Mouse (Mus musculus): ENCODE data around the gene Homer2. TPM values are rescaled to one million over a fixed set of nuclear protein-coding genes. Genes with fewer than 3 reads are reported as not detected.

Gene Homer2
- polyA plus RNA-seq, 1 experiment from 2014 or later, result 24.4 TPM

Other genes starting within 250 kb of the Homer2 start
- 8.1 and 12.6 TPM in 2 replicates for gene Ap3b2, start 213.6 kb downstream of the Homer2 start, polyA plus RNA-seq (2014; fragmentation: Nextera tagmentation; extraction: Ambion mirVana)
- 0.36 TPM in 1 of 2 replicates, not detected in the other for gene BC048679, start 209.2 kb downstream of the Homer2 start, polyA plus RNA-seq (2014; fragmentation: Nextera tagmentation; extraction: Ambion mirVana)
- 0.20 and 0.35 TPM in 2 replicates for gene Fsd2, start 140.6 kb downstream of the Homer2 start, polyA plus RNA-seq (2014; fragmentation: Nextera tagmentation; extraction: Ambion mirVana)
- 5.2 and 5.6 TPM in 2 replicates for gene Whamm, start 136.3 kb downstream of the Homer2 start, polyA plus RNA-seq (2014; fragmentation: Nextera tagmentation; extraction: Ambion mirVana)
- gene Ramac, start 55.4 kb upstream of the Homer2 start, polyA plus RNA-seq (2014; fragmentation: Nextera tagmentation; extraction: Ambion mirVana), result 143 and 151 TPM in 2 replicates
- 47.3 and 58.5 TPM in 2 replicates for gene 3110040N11Rik, start 82.0 kb upstream of the Homer2 start, polyA plus RNA-seq (2014; fragmentation: Nextera tagmentation; extraction: Ambion mirVana)
- gene Btbd1, start 121.9 kb upstream of the Homer2 start, polyA plus RNA-seq (2014; fragmentation: Nextera tagmentation; extraction: Ambion mirVana), result 80.8 and 92.4 TPM in 2 replicates
- not detected in 2 replicates for gene Gm10160, start 148.3 kb upstream of the Homer2 start, polyA plus RNA-seq (2014; fragmentation: Nextera tagmentation; extraction: Ambion mirVana)
- gene Tm6sf1, start 151.5 kb upstream of the Homer2 start, polyA plus RNA-seq (2014; fragmentation: Nextera tagmentation; extraction: Ambion mirVana), result 11.2 and 13.5 TPM in 2 replicates
- 33.9 and 35.6 TPM in 2 replicates for gene Hdgfl3, start 226.9 kb upstream of the Homer2 start, polyA plus RNA-seq (2014; fragmentation: Nextera tagmentation; extraction: Ambion mirVana)